Mouse (Mus musculus) thymus, adult 2 months (tissue): ENCODE measurements around the gene Ephb2. TPM values are rescaled to one million over a fixed set of nuclear protein-coding genes. Genes with fewer than 3 reads are reported as not detected.

Experiments
- DNase-seq: peaks from one replicate; pipeline ENCODE4 v3.0.0; 2021
- H3K27ac ChIP-seq: fragments of 200-500 bp; 2 replicates; pipeline ENCODE4 v1.5.1; 2012; ENCODE audit warnings: low read length, control low read depth; ENCODE audit not compliant: control insufficient read depth, insufficient read depth
- H3K27me3 ChIP-seq: fragments of 200-500 bp; 2 replicates; pipeline ENCODE4 v1.6.1; 2012; ENCODE audit warnings: mild to moderate bottlenecking, low read length, moderate library complexity, mixed read lengths; ENCODE audit not compliant: control insufficient read depth, insufficient read depth
- H3K36me3 ChIP-seq: fragments of 200-500 bp; 2 replicates; pipeline ENCODE4 v1.6.1; 2012; ENCODE audit warnings: mild to moderate bottlenecking, low read length, moderate library complexity; ENCODE audit not compliant: control insufficient read depth, insufficient read depth
- H3K4me1 ChIP-seq: fragments of 200-500 bp; replicated peaks from 2 replicates; pipeline ENCODE4 v1.6.1; 2012; ENCODE audit warnings: low read length; ENCODE audit not compliant: control insufficient read depth, insufficient read depth
- H3K4me3 ChIP-seq: fragments of 200-500 bp; 2 replicates; pipeline ENCODE4 v1.5.1; 2012; ENCODE audit warnings: mild to moderate bottlenecking, low read length, control low read depth, moderate library complexity; ENCODE audit not compliant: control insufficient read depth, insufficient read depth
- CTCF ChIP-seq: fragments of 200-500 bp; IDR thresholded peaks from 2 replicates; pipeline ENCODE4 v1.5.1; 2012; ENCODE audit warnings: mild to moderate bottlenecking, control low read depth, low read length, moderate library complexity, borderline replicate concordance; ENCODE audit not compliant: control insufficient read depth, poor library complexity, insufficient read depth; ENCODE audit errors: extremely low read depth
- POLR2A ChIP-seq: fragments of 200-500 bp; IDR thresholded peaks from 2 replicates; pipeline ENCODE4 v1.6.1; 2012; ENCODE audit warnings: mild to moderate bottlenecking, low read length, control low read depth, moderate library complexity; ENCODE audit not compliant: control insufficient read depth, poor library complexity, insufficient read depth; ENCODE audit errors: extremely low read depth
- WGBS: fragments of 180-500 bp; shearing (Covaris S2); methylation state at CpG from one replicate; pipeline ENCODE4 v1.1.7; 2018; 5-methylcytosine and 5-hydroxymethylcytosine counted together
- polyA plus RNA-seq: library from polyadenylated mRNA; depleted of rRNA; stranded (reverse); fragments of >200 nt; gene quantifications from 2 replicates; pipeline ENCODE4 v1.2.3, GENCODE M21; 2012

Ephb2 gene
- polyA plus RNA-seq, 1 experiment = 15.4 TPM

DNA sequence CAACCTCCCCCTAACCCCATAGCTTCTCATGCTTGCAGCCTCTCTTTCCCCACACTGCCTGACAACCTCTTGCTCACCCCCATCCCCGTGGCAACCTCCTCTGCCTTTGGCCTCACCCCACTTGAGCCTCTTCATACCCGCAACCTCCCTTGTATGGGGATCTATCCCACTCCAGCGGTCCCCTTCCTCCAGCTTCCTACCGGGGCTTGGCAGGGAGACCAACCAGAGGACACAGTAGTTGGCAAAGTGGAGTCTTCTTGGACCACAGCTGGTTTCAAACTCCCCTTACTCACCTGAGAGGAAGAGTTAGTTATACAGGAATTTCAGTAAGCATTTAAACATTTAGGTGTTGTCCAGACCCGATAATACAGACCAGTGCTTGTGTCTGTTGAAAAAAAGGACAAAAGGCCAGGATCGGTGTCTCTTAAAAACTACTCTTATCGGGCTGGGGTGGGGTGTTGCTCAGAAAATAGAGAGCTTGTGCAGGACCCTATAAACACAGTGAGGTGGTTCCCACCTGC, 197.5 kb downstream of the Ephb2 start:
- H3K27ac ChIP-seq = no peak overlapping the region
- H3K4me1 ChIP-seq = peaks cover 10% of the 10 kb centered on the region
- no peak overlapping the region for H3K4me3 ChIP-seq
- no peaks in the 10 kb centered on the region for H3K27me3 ChIP-seq
- WGBS = 81% methylated on average over 7 of the region's 7 CpGs
- no peak for DNase-seq
- no peaks in the 10 kb centered on the region for H3K36me3 ChIP-seq
- no peak for TF ChIP-seq CTCF
- no peak for TF ChIP-seq POLR2A

DNA sequence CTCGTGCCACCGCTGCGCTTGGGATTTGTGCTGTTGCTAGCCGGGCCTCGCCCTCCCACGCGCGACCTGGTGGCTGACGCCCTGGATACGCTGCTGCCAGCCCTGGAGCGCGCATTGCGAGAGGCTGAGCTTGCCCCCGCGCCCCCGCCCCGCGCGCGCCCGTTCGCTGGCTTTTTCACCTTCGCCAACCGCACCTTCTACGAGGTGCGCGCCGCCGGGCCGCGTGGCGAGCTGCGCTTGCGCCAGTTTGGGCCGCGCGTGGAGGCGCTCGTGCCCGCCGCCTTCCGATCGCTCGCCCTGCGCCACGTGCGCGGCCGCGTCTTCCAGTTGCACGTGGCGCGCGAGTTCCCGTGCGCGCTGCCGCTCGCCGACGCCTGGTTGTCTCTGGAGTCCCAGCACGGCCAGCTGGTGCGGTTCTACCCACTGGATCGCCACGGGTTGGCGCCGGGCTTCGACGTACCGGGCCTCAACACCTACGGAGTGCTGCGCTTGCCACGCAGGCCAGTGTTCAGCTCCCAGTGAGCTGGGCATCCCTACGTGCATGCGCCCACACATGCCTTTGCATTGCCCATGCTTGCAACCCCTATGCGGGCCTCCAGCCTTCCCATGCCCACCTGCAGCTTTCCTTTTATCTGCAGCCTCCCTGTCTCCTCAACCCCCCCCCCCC, 198.1 kb downstream of the Ephb2 start:
- DNase-seq = peak; percentile 26
- no peaks in the 10 kb centered on the region for H3K36me3 ChIP-seq
- no peak overlapping the region for H3K27ac ChIP-seq
- H3K4me3 ChIP-seq = peak overlapping the region; percentile 38
- TF ChIP-seq CTCF (no peak), POLR2A (0 out of 2 replicates have a peak, but pooled peaks have one; percentile 31)
- H3K27me3 ChIP-seq = no peaks in the 10 kb centered on the region
- 6% methylated on average over 76 of the region's 76 CpGs for WGBS
- H3K4me1 ChIP-seq = peaks cover 10% of the 10 kb centered on the region

DNA sequence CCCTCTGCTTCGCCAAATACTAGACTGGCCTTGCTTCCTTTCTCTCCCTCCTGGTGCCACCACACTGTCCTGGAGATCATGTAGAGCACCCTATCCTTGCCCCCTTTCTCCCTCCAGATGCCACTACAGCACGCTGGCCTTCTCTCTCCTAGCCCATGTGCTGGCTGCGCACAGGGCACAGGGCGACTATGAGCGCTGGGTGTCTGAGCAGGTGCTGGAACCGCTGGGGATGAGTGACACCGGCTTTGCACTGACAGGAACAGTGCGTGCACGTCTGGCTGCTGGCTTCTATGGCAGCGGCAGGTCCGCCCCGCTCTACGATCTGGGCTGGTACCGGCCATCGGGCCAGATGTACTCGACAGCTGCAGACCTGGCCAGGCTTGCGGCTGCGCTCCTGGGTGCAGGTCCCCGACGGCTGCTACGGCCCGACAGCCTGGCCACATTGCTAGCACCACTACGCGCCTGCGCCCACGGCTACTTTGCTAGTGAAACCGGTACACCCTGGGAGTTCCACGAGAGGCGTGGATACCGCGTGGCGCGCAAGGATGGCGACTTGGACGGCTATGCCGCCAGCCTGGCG, 198.7 kb downstream of the Ephb2 start:
- no peak for DNase-seq
- 31% methylated on average over 37 of the region's 37 CpGs for WGBS
- Histone ChIP-seq H3K27me3 (no peaks in the 10 kb centered on the region), H3K4me1 (peaks cover 10% of the 10 kb centered on the region), H3K4me3 (peak overlapping the region; percentile 38), H3K36me3 (no peaks in the 10 kb centered on the region), H3K27ac (no peak overlapping the region)
- TF ChIP-seq POLR2A (no peak), CTCF (no peak)

DNA sequence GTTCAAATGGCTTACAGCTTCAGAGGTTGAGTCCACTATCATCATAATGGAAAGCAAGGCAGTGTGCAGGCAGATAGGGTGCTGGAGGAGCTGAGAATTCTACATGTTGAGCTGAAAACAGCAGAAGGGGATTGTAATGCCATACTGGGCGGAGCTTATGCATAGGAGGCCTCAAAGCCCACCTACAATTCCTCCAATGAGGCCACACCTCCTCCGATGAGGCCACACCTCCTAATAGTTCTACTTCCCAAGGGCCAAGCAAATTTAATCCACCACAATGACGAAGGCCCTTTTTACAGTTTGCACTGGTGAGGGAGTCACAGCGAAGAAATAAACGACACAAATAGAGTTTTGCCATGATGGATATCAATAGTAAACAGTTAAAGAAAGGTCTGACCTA, 199.3 kb downstream of the Ephb2 start:
- Histone ChIP-seq H3K27me3 (no peaks in the 10 kb centered on the region), H3K4me3 (no peak overlapping the region), H3K27ac (no peak overlapping the region), H3K36me3 (no peaks in the 10 kb centered on the region), H3K4me1 (peaks cover 10% of the 10 kb centered on the region)
- 85% methylated on average over 5 of the region's 5 CpGs for WGBS
- DNase-seq = no peak
- TF ChIP-seq CTCF = no peak
- no peak for TF ChIP-seq POLR2A

DNA sequence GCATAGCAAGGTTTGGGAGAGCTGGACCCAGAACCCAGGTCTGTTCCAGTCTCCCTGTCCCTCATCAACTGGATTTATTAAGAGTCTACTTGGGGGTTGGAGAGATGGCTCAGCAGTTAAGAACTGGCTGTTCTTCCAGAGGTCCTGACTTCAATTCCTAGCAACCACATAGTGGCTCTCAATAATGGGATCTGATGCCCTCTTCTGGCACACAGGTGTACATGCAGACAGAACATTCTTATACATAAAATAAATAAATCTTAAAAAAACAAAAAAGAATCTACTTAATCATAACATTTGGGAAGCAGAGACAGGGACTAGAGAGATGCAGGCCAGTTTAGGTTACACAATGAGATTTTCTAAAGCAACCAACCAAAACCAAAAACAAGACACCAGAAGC, 199.8 kb downstream of the Ephb2 start:
- Histone ChIP-seq H3K27ac (no peak overlapping the region), H3K4me1 (peaks cover 10% of the 10 kb centered on the region), H3K4me3 (no peak overlapping the region), H3K36me3 (no peaks in the 10 kb centered on the region), H3K27me3 (no peaks in the 10 kb centered on the region)
- TF ChIP-seq CTCF (no peak), POLR2A (no peak)
- DNase-seq = no peak

DNA sequence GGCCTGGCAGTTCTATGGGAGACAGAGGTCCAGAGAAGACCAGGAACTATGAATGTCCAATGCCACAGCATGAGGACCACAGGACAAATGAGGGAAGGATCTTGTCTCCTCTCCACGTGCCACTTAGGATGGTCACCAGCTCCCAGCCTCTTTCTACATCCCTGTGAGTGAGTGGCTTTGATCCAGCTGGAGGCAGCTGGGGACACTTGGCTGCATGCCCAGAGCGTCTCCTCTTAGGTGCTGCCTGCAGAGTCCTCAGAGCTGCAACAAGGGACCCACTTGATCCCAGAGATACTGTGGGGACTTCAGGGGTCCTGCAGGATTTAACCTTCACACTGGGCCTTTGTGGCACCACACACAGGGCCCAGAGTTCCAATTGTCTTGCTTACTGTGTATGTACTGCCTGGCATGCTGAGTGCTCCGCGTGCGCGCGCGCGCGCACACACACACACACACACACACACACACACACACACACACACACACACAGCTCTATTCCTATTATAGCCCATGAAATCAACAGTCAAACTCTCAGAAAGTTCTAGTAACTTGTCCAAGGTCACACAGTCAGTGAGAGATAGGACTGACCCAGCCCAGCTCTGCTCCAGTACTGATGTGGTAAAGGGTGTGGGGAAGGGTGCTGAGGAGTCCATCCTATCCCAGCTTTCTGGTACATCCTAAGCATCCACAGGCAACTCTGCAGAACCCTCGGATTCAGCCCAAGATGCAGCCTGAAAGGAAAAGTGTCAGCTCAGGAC, 204.4 kb downstream of the Ephb2 start:
- 91% methylated on average over 11 of the region's 11 CpGs for WGBS
- Histone ChIP-seq H3K4me1 (peaks cover 7% of the 10 kb centered on the region), H3K4me3 (no peak overlapping the region), H3K36me3 (no peaks in the 10 kb centered on the region), H3K27me3 (no peaks in the 10 kb centered on the region), H3K27ac (no peak overlapping the region)
- DNase-seq = no peak
- TF ChIP-seq POLR2A = no peak
- TF ChIP-seq CTCF = no peak
